Mouse (Mus musculus) cerebral cortex, adult 2 months (tissue): ENCODE data around the gene Prc1.

ENCODE experiments used
- WGBS: fragments of 180-500 bp; shearing (Covaris S2); methylation state at CpG from one replicate; pipeline ENCODE4 v1.1.7; 2018; 5-methylcytosine and 5-hydroxymethylcytosine counted together

Prc1 gene

GRCm38 (mm10) chr7:80334848-80335247, 40.6 kb downstream of the Prc1 start:
- WGBS, result 88% methylated on average over 4 of the region's 4 CpGs

- WGBS, result 76% methylated on average over 3 of the region's 3 CpGs
Observed at GRCm38 (mm10) chr7:80336932-80337331, 42.7 kb downstream of the Prc1 start.

GRCm38 (mm10) chr7:80339371-80339770, 45.1 kb downstream of the Prc1 start:
- 2% methylated on average over 17 of the region's 17 CpGs for WGBS

- WGBS, result under 1% methylated on average over 45 of the region's 45 CpGs
Observed at GRCm38 (mm10) chr7:80339793-80340628, 45.8 kb downstream of the Prc1 start.

GRCm38 (mm10) chr7:80340793-80341192, 46.5 kb downstream of the Prc1 start, which contains the start of gene Unc45a:
Gene Unc45a, minus strand, starts transcription at chr7:80341005.
- WGBS, result 2% methylated on average over 11 of the region's 11 CpGs

GRCm38 (mm10) chr7:80341793-80342192, 47.5 kb downstream of the Prc1 start:
- 77% methylated on average over 7 of the region's 7 CpGs for WGBS

GRCm38 (mm10) chr7:80342858-80343257, 48.6 kb downstream of the Prc1 start, which contains the start of gene Hddc3:
Gene Hddc3, plus strand, starts transcription at chr7:80343104.
- WGBS, result 1% methylated on average over 25 of the region's 25 CpGs

GRCm38 (mm10) chr7:80343270-80344018, 49.2 kb downstream of the Prc1 start:
- 25% methylated on average over 19 of the region's 19 CpGs for WGBS

GRCm38 (mm10) chr7:80346173-80346572, 51.9 kb downstream of the Prc1 start:
- WGBS, result 95% methylated on average over 9 of the region's 9 CpGs

GRCm38 (mm10) chr7:80346830-80347229, 52.6 kb downstream of the Prc1 start:
- 83% methylated on average over 5 of the region's 5 CpGs for WGBS

- 60% methylated on average over 13 of the region's 13 CpGs for WGBS
Observed at GRCm38 (mm10) chr7:80347670-80348586, 53.7 kb downstream of the Prc1 start.

GRCm38 (mm10) chr7:80350808-80351207, 56.6 kb downstream of the Prc1 start:
- 72% methylated on average over 2 of the region's 2 CpGs for WGBS

- 92% methylated on average over 8 of the region's 8 CpGs for WGBS
Observed at GRCm38 (mm10) chr7:80352920-80353319, 58.7 kb downstream of the Prc1 start.

GRCm38 (mm10) chr7:80356351-80356750, 62.1 kb downstream of the Prc1 start:
- 86% methylated on average over 13 of the region's 13 CpGs for WGBS

- WGBS, result 44% methylated on average over 8 of the region's 8 CpGs
Observed at GRCm38 (mm10) chr7:80357156-80357555, 62.9 kb downstream of the Prc1 start.

GRCm38 (mm10) chr7:80358039-80358438, 63.8 kb downstream of the Prc1 start:
- WGBS, result 44% methylated on average over 4 of the region's 4 CpGs

GRCm38 (mm10) chr7:80360435-80360834, 66.2 kb downstream of the Prc1 start:
- WGBS, result 60% methylated on average over 3 of the region's 3 CpGs

- WGBS, result 57% methylated on average over 2 of the region's 2 CpGs
Observed at GRCm38 (mm10) chr7:80365759-80366158, 71.5 kb downstream of the Prc1 start.
